Mouse (Mus musculus) ES-Bruce4 (cell line): ENCODE measurements at regions not wholly inside any gene's neighbourhood (a gene's known extent, or its start where the extent isn't known, plus 50 kb on each side); places are given as distances from the start of the nearest gene placed in this dataset.

Source experiments
- H3K27ac ChIP-seq: 2 replicates; pipeline ENCODE4 v1.5.1; 2012; ENCODE audit warnings: low read length, inconsistent platforms; ENCODE audit not compliant: insufficient read depth
- H3K27me3 ChIP-seq: 2 replicates; pipeline ENCODE4 v1.6.1; 2012; ENCODE audit warnings: mild to moderate bottlenecking, low read length, inconsistent platforms; ENCODE audit not compliant: control insufficient read depth, poor library complexity, insufficient read depth, severe bottlenecking
- H3K36me3 ChIP-seq: 2 replicates; pipeline ENCODE4 v1.6.1; 2012; ENCODE audit warnings: inconsistent platforms, mild to moderate bottlenecking, low read length, moderate library complexity; ENCODE audit not compliant: control insufficient read depth, poor library complexity, insufficient read depth, severe bottlenecking
- H3K4me1 ChIP-seq: one replicate; pipeline ENCODE4 v1.8.1; 2011; ENCODE audit warnings: low read length; ENCODE audit not compliant: control insufficient read depth, insufficient read depth
- H3K4me3 ChIP-seq: 2 replicates; pipeline ENCODE4 v1.5.1; 2011; ENCODE audit warnings: low read depth, mild to moderate bottlenecking, low read length
- H3K9ac ChIP-seq: 2 replicates; pipeline ENCODE4 v1.6.1; 2012; ENCODE audit warnings: low read depth, mild to moderate bottlenecking, inconsistent platforms; ENCODE audit not compliant: poor library complexity, severe bottlenecking
- H3K9me3 ChIP-seq: replicated peaks from 2 replicates; pipeline ENCODE4 v1.6.1; 2012; ENCODE audit warnings: mild to moderate bottlenecking, low read length, inconsistent platforms; ENCODE audit not compliant: control insufficient read depth, poor library complexity, insufficient read depth, severe bottlenecking
- CTCF ChIP-seq: IDR thresholded peaks from one replicate; pipeline ENCODE4 v1.8.1; 2011; ENCODE audit warnings: low read depth, low read length
- EP300 ChIP-seq: IDR thresholded peaks from 2 replicates; pipeline ENCODE4 v1.6.1; 2011; ENCODE audit warnings: low read depth, low read length; ENCODE audit not compliant: insufficient read depth
- POLR2A ChIP-seq: IDR thresholded peaks from one replicate; pipeline ENCODE4 v1.8.1; 2011; ENCODE audit warnings: low read length; ENCODE audit not compliant: insufficient read depth

DNA sequence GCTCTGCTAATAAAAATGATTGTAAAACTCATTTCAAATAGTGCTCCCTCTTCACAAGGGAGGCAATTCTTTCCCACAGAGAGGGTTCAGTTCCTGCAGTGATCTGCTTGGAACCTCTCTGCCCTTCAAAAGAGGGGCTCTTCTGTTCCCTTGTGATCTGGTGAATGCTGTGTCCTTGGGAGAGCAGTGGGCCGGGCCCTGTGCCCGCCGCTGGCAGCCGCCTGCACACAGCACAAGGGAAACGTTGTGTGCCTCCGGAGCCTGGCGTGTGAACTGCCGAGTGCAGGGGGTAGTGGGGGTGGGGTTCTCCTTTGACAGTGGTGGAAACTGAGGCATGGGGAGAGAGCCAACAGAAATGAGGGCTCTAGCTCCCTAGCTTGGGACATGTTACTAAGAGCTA is 54.4 kb upstream of the Csrp1 start:
- Histone ChIP-seq H3K27ac (no peak overlapping the region), H3K9me3 (no peaks in the 10 kb centered on the region), H3K27me3 (no peaks in the 10 kb centered on the region), H3K9ac (no peak overlapping the region), H3K4me3 (no peak overlapping the region), H3K4me1 (peaks cover 9% of the 10 kb centered on the region), H3K36me3 (no peaks in the 10 kb centered on the region)
- TF ChIP-seq POLR2A (no peak), EP300 (no peak), CTCF (no peak)

DNA sequence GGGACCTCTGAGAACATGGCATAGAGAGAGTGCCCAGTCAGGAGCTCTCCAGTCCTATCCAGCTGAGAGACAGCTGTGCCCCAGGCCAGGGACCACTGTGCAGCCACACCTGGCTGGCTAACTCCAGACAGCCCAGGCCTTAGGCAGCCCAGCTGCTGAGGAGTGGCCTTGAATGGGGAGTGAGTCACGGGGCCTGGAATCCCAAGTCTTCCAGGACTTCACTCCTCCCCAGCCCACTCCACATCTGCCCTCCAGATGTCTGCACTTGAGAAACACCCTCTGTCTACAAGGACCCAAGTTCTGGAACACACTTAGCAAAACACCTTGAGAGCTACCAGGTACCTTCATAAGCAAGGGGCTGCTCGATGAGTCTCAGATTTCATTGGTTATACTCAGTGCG is 51.5 kb upstream of the Csrp1 start:
- Histone ChIP-seq H3K27ac (no peak overlapping the region), H3K4me3 (no peak overlapping the region), H3K4me1 (peaks cover 9% of the 10 kb centered on the region), H3K27me3 (no peaks in the 10 kb centered on the region), H3K9me3 (no peaks in the 10 kb centered on the region), H3K36me3 (no peaks in the 10 kb centered on the region), H3K9ac (no peak overlapping the region)
- TF ChIP-seq CTCF: no peak
- no peak for TF ChIP-seq POLR2A
- peak; percentile 96 for TF ChIP-seq EP300

DNA sequence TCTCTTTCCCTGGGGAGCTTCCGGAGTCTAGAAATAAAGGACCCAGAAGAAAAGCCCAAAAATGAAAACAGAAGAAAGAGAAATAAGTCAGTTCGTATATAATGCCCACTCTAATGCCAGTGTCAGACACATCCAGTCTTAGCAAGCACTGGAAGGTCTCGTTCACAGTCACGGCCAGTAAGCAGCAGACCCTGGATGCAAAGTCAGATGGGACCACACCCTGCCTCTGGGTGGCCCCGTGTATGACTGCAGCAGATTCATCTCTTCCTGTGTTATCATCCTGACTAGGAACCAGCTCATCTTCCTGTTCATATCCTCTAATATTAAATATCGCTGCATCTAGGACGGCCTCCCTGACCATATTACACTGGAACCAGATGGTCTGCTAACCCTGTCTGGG is 50.9 kb upstream of the Csrp1 start:
- H3K9ac ChIP-seq: no peak overlapping the region
- peaks cover 9% of the 10 kb centered on the region for H3K4me1 ChIP-seq
- no peaks in the 10 kb centered on the region for H3K27me3 ChIP-seq
- H3K27ac ChIP-seq: no peak overlapping the region
- no peak overlapping the region for H3K4me3 ChIP-seq
- H3K36me3 ChIP-seq: no peaks in the 10 kb centered on the region
- no peaks in the 10 kb centered on the region for H3K9me3 ChIP-seq
- TF ChIP-seq EP300 (no peak), CTCF (no peak), POLR2A (no peak)

DNA sequence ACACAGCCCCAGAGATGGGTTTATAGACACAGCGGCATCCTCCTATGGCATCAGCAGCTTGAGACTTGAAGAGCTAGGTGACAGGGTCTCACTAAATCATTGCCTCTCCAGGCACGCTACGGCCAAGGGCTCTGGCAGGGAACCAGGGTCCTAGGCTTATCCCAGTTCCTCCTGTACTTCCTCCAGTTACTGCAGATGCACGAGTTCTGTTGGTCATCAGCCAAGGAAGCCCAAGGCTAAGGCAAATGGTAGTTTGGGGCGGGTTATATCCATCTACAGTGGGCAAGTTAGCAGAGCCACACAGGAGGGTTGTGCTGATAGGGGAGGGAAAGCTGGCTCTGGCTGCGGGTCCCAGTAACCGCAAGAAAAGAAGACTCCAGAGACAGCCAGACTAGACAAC is 50.1 kb upstream of the Csrp1 start:
- H3K27ac ChIP-seq: no peak overlapping the region
- H3K4me1 ChIP-seq: peaks cover 7% of the 10 kb centered on the region

More for the DNA sequence above, 50.1 kb upstream of the Csrp1 start:
- Histone ChIP-seq H3K9ac (no peak overlapping the region), H3K27me3 (no peaks in the 10 kb centered on the region), H3K9me3 (no peaks in the 10 kb centered on the region), H3K4me3 (no peak overlapping the region), H3K36me3 (no peaks in the 10 kb centered on the region)
- TF ChIP-seq EP300 (no peak), POLR2A (no peak)
